Mouse (Mus musculus) layer of hippocampus, postnatal 25 days (tissue): ENCODE results near the gene Hist1h2be. TPM values are rescaled to one million over a fixed set of nuclear protein-coding genes. Genes with fewer than 3 reads are reported as not detected.

Experiments
- DNase-seq, 2 experiments: peaks; one replicate each; pipeline ENCODE4 v3.0.0; 2022; ENCODE audit warnings: mixed read lengths in 2 of 2, low spot score in 1 of 2; ENCODE audit errors: extremely low spot score in 1 of 2
- total RNA-seq, 2 experiments: library from RNA; stranded (reverse); gene quantifications; 2 replicates each; pipeline ENCODE4 v1.2.3; 2021

The Hist1h2be gene
- 1 to 10 TPM; 7.1 to 8.3 TPM for total RNA-seq

- peak; percentile 61 to 69 for DNase-seq
These were observed at the start of gene Hist1h2be for GRCm38 (mm10) chr13:23620733-23621531. Gene Hist1h2be, minus strand, starts transcription at chr13:23621124.

- no peak for DNase-seq
These were observed 41.6 kb upstream of the Hist1h2be start for GRCm38 (mm10) chr13:23662536-23662935.

GRCm38 (mm10) chr13:23659636-23660366 is 38.9 kb upstream of the Hist1h2be start:
- no peak for DNase-seq

DNA sequence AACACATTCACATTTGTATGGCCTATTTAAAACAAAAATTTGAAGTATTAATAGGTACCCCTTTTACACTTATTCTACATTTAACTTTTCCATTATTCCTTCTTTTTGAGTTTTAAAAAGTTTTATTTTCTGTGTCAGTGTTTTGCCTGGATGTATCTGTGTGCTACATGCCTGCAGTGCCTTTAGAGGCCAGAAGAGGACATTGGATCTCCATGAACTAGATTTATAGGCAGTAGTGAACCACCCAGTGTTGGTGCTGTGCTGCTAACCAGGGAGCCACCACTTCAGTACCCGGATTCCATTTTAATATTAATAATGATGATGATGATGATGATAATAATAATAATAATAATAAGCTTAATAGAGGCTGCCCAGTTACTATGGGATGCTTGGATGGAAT is 9.7 kb upstream of the Hist1h2be start:
- no peak for DNase-seq

- no peak for DNase-seq
These were observed 2.0 kb upstream of the Hist1h2be start for GRCm38 (mm10) chr13:23622861-23623450.

GRCm38 (mm10) chr13:23622175-23622671 is 1.3 kb upstream of the Hist1h2be start, which contains the start of gene Hist1h1e:
Gene Hist1h1e, minus strand, starts transcription at chr13:23622558.
- DNase-seq: peak; percentile 86

- peak; percentile 25 to 36 for DNase-seq
These were observed 729 bp upstream of the Hist1h2be start for GRCm38 (mm10) chr13:23621532-23622174.

GRCm38 (mm10) chr13:23620056-23620732 is 730 bp downstream of the Hist1h2be start:
- no peak for DNase-seq

- no peak for DNase-seq
These were observed 9.3 kb downstream of the Hist1h2be start for GRCm38 (mm10) chr13:23611638-23612037.

GRCm38 (mm10) chr13:23610393-23610792 is 10.5 kb downstream of the Hist1h2be start:
- DNase-seq: no peak

- DNase-seq: no peak
These were observed 11.1 kb downstream of the Hist1h2be start for GRCm38 (mm10) chr13:23609844-23610243.

DNA sequence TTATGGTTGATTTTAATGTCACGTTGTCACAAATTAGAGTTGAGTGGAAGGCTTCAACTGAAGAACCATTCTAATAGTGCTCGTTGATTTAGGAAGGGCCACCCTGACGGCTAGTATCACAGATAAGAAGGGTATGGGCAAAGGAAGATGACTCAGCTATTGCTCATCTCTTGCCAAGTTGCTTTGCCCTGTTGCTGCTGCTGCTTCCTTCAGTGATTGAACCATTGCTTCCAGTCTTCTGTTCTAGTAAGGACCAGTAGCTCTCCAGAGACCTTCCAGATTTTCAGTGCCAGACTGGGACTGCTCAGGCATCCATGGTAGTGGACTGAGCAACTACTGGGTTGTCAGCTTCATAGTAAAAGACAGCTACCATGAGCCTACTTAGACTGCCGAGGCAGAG is 11.7 kb downstream of the Hist1h2be start:
- DNase-seq: no peak

DNA sequence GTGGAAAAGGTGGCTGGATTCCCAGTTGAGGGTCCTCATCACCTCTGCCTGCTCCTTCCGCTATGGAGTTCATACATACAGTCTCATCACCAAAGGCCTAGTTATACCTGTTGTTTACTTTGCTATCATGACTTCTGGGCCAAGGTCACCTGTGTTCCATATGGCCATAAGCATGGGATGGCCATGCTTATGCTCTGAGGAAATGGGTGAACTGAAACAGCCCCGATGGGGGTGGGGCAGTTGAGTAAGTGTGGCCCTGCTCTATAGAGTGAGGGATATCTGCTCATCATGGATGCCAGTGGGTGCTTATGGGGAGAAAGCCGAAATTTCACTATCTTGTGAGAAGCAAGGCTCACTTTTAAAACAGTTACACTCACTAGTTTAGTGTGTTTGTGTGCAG is 15.9 kb downstream of the Hist1h2be start:
- DNase-seq: no peak

- DNase-seq: no peak
These were observed 16.5 kb downstream of the Hist1h2be start for GRCm38 (mm10) chr13:23604452-23604851.

DNA sequence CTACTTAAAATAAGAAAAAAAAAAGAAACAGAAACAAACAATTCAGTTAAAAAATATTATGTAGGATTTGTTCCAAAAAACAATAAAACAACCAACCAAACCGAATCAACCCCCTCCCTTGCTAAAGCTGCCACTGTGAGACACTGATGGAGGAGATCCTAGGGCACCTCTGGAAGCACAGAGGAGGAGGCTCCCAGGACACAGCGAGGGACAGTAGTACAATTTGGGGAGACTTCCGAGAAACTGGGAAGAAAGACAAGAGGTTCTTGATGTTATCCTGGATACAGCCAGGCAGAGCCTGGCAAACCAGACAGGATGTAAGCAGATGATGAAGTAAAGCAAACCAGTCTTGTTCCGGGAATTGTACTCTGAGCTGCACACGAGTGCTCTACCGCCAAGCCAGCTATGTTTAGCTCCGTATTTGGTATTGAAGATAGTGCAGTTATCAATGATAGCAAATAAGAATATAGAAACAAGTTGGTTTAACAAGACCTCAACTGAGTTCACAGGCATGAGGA is 17.7 kb downstream of the Hist1h2be start:
- no peak for DNase-seq

DNA sequence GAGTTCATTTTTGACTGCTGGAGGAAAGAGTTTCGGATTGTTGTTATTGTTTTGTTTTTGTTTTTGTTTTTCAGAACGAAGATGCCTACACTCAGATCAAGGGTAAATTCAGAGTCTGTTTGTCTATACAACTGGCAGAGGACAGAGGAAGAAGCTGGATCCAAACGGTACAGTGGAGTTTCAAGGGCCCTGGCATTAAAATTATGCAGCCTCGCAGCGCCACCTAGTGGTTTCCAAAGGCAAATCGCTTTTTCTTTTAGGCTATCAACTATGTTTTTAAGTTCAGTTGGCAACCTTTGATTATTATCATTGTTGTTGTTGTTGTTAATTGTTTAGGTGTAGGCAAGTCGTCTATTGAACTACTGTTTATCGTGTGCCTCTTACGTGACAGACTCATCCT is 23.0 kb downstream of the Hist1h2be start:
- DNase-seq: peak; percentile 61 to 88

DNA sequence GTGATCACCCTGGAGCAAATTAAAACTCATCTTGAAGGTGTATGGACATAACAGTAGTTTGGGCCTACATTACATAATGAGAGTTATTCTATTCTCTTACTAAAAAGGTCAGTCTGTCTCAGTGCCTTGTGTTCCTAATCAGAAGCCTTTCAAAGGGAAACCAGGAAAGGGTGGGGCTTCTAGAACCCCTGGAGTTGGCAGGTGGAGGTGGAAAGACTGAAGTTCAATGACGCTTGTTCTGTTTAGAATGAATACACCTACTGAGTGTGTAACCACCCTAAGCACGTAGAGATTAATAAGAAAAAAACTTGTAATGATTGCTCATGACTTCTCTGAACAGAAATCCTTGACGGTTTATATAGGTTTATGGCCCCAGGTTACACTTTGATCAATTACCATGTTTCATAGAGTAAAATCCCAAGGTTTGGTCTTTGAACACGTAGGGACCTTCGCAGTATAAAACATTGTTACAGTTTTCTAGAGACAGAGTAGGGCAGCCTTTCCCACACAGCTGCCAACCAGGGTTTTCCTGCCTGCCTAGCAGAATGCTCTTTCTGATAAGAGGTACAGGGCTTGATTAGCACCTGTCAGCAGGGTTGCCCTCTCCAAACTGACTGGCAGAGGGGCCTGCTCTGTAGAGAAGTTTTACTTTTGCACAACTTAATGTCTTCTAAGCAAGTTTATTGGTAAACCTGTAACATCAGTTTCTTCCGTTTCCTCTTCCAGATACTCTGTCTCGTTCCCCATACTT is 25.1 kb downstream of the Hist1h2be start:
- no peak for DNase-seq

- no peak for DNase-seq
These were observed 25.7 kb downstream of the Hist1h2be start for GRCm38 (mm10) chr13:23595185-23595584.
